Mouse (Mus musculus): ENCODE results near the gene Mdga1. TPM values are rescaled to one million over a fixed set of nuclear protein-coding genes. Genes with fewer than 3 reads are reported as not detected.

The Mdga1 gene
- 3.3 and 3.6 TPM in 2 replicates for polyA plus RNA-seq (2015; fragmentation: Nextera tagmentation; extraction: Ambion mirVana)

GRCm38 (mm10) chr17:29970037-29970555 lies at the start of gene Mdga1:
TSS of gene Mdga1 (minus strand) at chr17:29970087.
- no peak within 1 kb of the TSS for H3K4me3 ChIP-seq (ENCODE audit: low read length)
- no peak within 1 kb of the TSS for H3K4me2 ChIP-seq (ENCODE audit: low read depth, low read length)
- H3K27ac ChIP-seq (ENCODE audit: low read length) = no peak within 1 kb of the TSS
- no peaks in the 10 kb centered on the region for H3K36me3 ChIP-seq (ENCODE audit: control insufficient read depth, insufficient read depth, low read length)
- H3K9ac ChIP-seq (ENCODE audit: low read length) = no peak within 1 kb of the TSS
- H3K27me3 ChIP-seq (ENCODE audit: control insufficient read depth, insufficient read depth, low read depth, low read length) = no peaks in the 10 kb centered on the region
- 63% methylated on average over 7 of the region's 7 CpGs for WGBS
- no peak for ATAC-seq (ENCODE audit: low read depth)
- no peaks in the 10 kb centered on the region for H3K9me3 ChIP-seq (ENCODE audit: control insufficient read depth, low read length)
- no peaks in the 10 kb centered on the region for H3K4me1 ChIP-seq (replicated peaks; ENCODE audit: control insufficient read depth, insufficient read depth, low read length)

DNA sequence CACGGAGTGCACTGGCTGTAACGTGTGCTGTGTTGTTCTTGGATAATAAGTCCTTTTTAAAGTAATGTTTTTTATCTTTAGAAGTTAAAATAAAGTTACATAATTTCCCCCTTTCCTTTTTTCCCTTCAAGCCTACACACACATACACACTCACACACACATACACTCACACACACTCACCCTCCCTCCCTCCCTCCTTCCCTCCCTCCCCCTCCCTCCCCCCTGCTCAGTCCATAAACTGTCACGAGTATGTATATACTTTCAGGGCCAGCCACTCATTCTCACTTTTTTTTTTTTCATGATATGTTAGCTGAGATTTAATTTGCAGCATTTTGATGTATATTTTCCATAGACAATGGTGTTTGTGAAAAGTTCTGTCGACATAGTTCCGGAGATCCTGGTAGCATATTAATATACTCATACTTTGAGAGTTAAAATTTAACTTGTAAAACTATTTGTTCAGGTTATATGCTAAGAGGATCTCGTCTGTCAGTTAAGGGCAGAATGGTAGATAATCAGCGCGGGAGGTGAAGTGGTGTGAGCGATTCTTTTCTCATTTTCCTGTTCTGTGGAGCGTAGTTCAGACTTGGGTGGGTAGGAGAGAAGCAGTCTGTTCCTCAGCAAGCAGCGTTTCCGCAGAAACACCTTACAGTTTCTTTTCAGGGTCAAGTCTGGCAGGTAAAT lies 49.2 kb upstream of the Mdga1 start:
- Histone ChIP-seq H3K4me1 (replicated peaks; ENCODE audit: control insufficient read depth, insufficient read depth, low read length) (peaks cover 33% of the 10 kb centered on the region), H3K4me3 (ENCODE audit: low read length) (no peak overlapping the region), H3K9ac (ENCODE audit: low read length) (no peak overlapping the region), H3K27ac (ENCODE audit: low read length) (peak overlapping the region; percentile 50; the same call in 1 of the 2 replicates), H3K27me3 (ENCODE audit: control insufficient read depth, insufficient read depth, low read depth, low read length) (no peaks in the 10 kb centered on the region), H3K4me2 (ENCODE audit: low read depth, low read length) (peak overlapping the region; percentile 27; the same call in 1 of the 2 replicates), H3K9me3 (ENCODE audit: control insufficient read depth, low read length) (no peaks in the 10 kb centered on the region), H3K36me3 (ENCODE audit: control insufficient read depth, insufficient read depth, low read length) (no peaks in the 10 kb centered on the region)
- ATAC-seq (ENCODE audit: low read depth) = peak; percentile 52; the same call in 1 of the 2 replicates
- 39% methylated on average over 12 of the region's 12 CpGs for WGBS

GRCm38 (mm10) chr17:30014660-30015059 lies 44.8 kb upstream of the Mdga1 start:
- Histone ChIP-seq H3K4me2 (ENCODE audit: low read depth, low read length) (no peak overlapping the region), H3K36me3 (ENCODE audit: control insufficient read depth, insufficient read depth, low read length) (no peaks in the 10 kb centered on the region; the same call in 1 of the 2 replicates), H3K4me3 (ENCODE audit: low read length) (no peak overlapping the region), H3K27me3 (ENCODE audit: control insufficient read depth, insufficient read depth, low read depth, low read length) (no peaks in the 10 kb centered on the region), H3K9me3 (ENCODE audit: control insufficient read depth, low read length) (no peaks in the 10 kb centered on the region), H3K4me1 (replicated peaks; ENCODE audit: control insufficient read depth, insufficient read depth, low read length) (peaks cover 28% of the 10 kb centered on the region), H3K27ac (ENCODE audit: low read length) (no peak overlapping the region), H3K9ac (ENCODE audit: low read length) (no peak overlapping the region)
- WGBS = 94% methylated on average over 4 of the region's 4 CpGs
- ATAC-seq (ENCODE audit: low read depth) = no peak

GRCm38 (mm10) chr17:30008392-30008791 lies 38.5 kb upstream of the Mdga1 start:
- H3K36me3 ChIP-seq (ENCODE audit: control insufficient read depth, insufficient read depth, low read length) = no peaks in the 10 kb centered on the region
- no peaks in the 10 kb centered on the region for H3K27me3 ChIP-seq (ENCODE audit: control insufficient read depth, insufficient read depth, low read depth, low read length)
- no peaks in the 10 kb centered on the region for H3K9me3 ChIP-seq (ENCODE audit: control insufficient read depth, low read length)
- H3K27ac ChIP-seq (ENCODE audit: low read length) = 0 out of 2 replicates have a peak overlapping the region, but pooled peaks have one; percentile 25
- no peak overlapping the region for H3K4me2 ChIP-seq (ENCODE audit: low read depth, low read length)
- no peak overlapping the region for H3K9ac ChIP-seq (ENCODE audit: low read length)
- ATAC-seq (ENCODE audit: low read depth) = no peak
- H3K4me1 ChIP-seq (replicated peaks; ENCODE audit: control insufficient read depth, insufficient read depth, low read length) = peaks cover 34% of the 10 kb centered on the region
- no peak overlapping the region for H3K4me3 ChIP-seq (ENCODE audit: low read length)

DNA sequence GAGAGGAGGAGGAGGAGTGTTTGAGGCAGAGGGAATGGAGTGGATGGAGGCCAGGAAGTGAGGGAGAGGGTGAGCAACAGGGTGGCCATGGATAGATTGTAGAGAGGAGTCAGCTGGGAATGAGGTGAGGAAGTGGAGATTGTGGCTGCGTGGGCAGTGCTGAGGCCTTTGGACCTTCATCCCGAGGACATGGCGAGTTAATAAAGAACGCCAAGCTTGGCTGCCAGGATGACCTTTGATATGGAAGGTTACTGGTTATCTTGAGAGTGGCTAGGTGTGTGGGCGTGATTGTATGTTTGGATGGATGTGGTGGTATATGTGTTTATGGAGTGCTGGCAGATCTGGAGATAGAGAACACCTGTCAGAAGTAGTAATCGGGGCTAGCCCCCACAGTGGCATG lies 38.0 kb upstream of the Mdga1 start:
- Histone ChIP-seq H3K9me3 (ENCODE audit: control insufficient read depth, low read length) (no peaks in the 10 kb centered on the region), H3K4me2 (ENCODE audit: low read depth, low read length) (no peak overlapping the region), H3K27ac (ENCODE audit: low read length) (no peak overlapping the region), H3K36me3 (ENCODE audit: control insufficient read depth, insufficient read depth, low read length) (no peaks in the 10 kb centered on the region), H3K4me3 (ENCODE audit: low read length) (no peak overlapping the region), H3K27me3 (ENCODE audit: control insufficient read depth, insufficient read depth, low read depth, low read length) (no peaks in the 10 kb centered on the region), H3K4me1 (replicated peaks; ENCODE audit: control insufficient read depth, insufficient read depth, low read length) (peaks cover 35% of the 10 kb centered on the region), H3K9ac (ENCODE audit: low read length) (no peak overlapping the region)
- no peak for ATAC-seq (ENCODE audit: low read depth)
- 42% methylated on average over 6 of the region's 6 CpGs for WGBS

GRCm38 (mm10) chr17:30006877-30007276 lies 37.0 kb upstream of the Mdga1 start:
- no peak for ATAC-seq (ENCODE audit: low read depth)
- 55% methylated on average over 2 of the region's 2 CpGs for WGBS
- Histone ChIP-seq H3K4me3 (ENCODE audit: low read length) (no peak overlapping the region), H3K9me3 (ENCODE audit: control insufficient read depth, low read length) (no peaks in the 10 kb centered on the region), H3K27ac (ENCODE audit: low read length) (no peak overlapping the region), H3K27me3 (ENCODE audit: control insufficient read depth, insufficient read depth, low read depth, low read length) (no peaks in the 10 kb centered on the region), H3K9ac (ENCODE audit: low read length) (no peak overlapping the region), H3K4me2 (ENCODE audit: low read depth, low read length) (peak overlapping the region; percentile 33; the same call in 1 of the 2 replicates), H3K4me1 (replicated peaks; ENCODE audit: control insufficient read depth, insufficient read depth, low read length) (peaks cover 35% of the 10 kb centered on the region), H3K36me3 (ENCODE audit: control insufficient read depth, insufficient read depth, low read length) (no peaks in the 10 kb centered on the region)

DNA sequence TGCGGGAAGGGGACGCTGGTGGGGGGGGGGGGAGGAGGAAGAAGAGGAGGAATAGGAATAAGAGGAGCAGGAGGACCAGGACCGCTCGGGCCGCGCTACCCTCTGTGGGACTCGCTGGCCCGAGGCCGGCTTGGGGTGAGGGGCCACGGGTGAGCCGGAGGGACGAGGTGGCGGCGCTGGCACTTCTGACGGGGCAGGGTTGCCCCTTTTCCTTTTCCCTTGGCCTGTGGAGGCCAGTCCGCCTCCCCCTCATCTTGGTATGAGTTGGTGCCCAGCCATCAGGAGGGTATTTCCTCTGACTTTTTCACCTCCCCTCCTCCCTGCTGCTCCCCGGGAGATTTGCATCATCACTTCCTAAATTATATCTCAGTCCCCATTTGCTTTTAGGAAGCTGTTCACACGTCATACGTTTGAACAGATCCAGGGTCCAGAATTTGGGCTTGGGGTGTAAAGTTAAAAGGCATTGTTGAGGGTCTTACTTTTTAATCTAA lies 35.6 kb upstream of the Mdga1 start:
- no peaks in the 10 kb centered on the region for H3K27me3 ChIP-seq (ENCODE audit: control insufficient read depth, insufficient read depth, low read depth, low read length)
- no peaks in the 10 kb centered on the region for H3K36me3 ChIP-seq (ENCODE audit: control insufficient read depth, insufficient read depth, low read length)
- 0% methylated on average over 10 of the region's 19 CpGs for WGBS
- ATAC-seq (ENCODE audit: low read depth) = peak; percentile 15; the same call in 1 of the 2 replicates
- peak overlapping the region; percentile 100 for H3K27ac ChIP-seq (ENCODE audit: low read length)
- H3K4me2 ChIP-seq (ENCODE audit: low read depth, low read length) = peak overlapping the region; percentile 68
- H3K9me3 ChIP-seq (ENCODE audit: control insufficient read depth, low read length) = no peaks in the 10 kb centered on the region
- peak overlapping the region; percentile 91 for H3K9ac ChIP-seq (ENCODE audit: low read length)
- H3K4me3 ChIP-seq (ENCODE audit: low read length) = peak overlapping the region; percentile 73
- peaks cover 35% of the 10 kb centered on the region for H3K4me1 ChIP-seq (replicated peaks; ENCODE audit: control insufficient read depth, insufficient read depth, low read length)

GRCm38 (mm10) chr17:30005103-30005443 lies 35.2 kb upstream of the Mdga1 start:
- Histone ChIP-seq H3K36me3 (ENCODE audit: control insufficient read depth, insufficient read depth, low read length) (no peaks in the 10 kb centered on the region), H3K9me3 (ENCODE audit: control insufficient read depth, low read length) (no peaks in the 10 kb centered on the region), H3K9ac (ENCODE audit: low read length) (peak overlapping the region; percentile 91), H3K27me3 (ENCODE audit: control insufficient read depth, insufficient read depth, low read depth, low read length) (no peaks in the 10 kb centered on the region), H3K4me3 (ENCODE audit: low read length) (peak overlapping the region; percentile 73), H3K27ac (ENCODE audit: low read length) (peak overlapping the region; percentile 100), H3K4me1 (replicated peaks; ENCODE audit: control insufficient read depth, insufficient read depth, low read length) (peaks cover 31% of the 10 kb centered on the region), H3K4me2 (ENCODE audit: low read depth, low read length) (peak overlapping the region; percentile 68)
- ATAC-seq (ENCODE audit: low read depth) = peak; percentile 13
- 0% methylated on average over 23 of the region's 47 CpGs for WGBS

DNA sequence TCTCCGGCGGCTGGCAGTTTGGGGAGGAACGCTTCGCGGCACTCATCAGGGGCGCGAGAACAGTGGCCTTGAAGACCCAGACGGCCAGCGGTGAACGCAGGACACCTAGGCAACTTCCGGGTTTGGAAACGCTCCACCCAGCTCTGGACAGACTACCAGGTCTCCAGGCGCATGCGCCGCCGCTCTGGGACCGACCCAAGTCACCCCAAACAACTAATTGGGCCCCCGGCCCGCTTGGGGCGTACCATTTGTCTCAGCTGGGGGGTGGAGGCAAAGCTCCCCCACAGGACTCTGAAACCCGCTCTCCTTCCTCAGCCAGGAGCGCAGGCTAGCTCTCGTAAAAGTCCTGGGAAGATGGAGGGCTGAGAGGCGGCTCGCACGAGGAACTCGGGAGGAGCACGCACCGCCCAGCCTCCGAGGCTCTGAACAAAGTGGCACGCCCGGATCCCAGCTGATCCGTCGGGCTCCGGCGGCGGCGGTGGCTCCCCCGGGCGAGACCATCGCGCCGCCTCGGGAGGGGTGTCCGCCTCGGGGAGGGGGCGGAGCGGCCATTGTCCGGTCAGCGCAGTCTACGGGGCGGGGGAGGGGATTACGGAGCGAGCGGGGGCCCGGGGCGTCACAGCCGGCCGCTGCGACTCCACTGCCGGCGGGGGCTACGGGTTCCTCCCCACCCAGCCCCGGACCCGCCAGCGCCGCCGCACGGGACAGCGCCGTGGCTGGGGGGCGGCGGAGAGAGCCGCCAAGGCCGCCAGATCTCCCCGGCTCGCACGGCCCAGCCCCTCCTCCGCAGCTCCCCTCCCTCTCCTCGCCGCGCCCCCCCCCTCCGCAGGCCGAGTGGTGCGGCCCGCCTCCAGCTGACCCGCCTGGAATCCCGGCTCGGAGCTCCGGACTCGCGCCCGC lies 34.6 kb upstream of the Mdga1 start, which contains the start of gene Zfand3:
Gene Zfand3, plus strand, starts transcription at position 531 of the 900 bp plus-strand sequence.
- peak; percentile 95 for ATAC-seq (ENCODE audit: low read depth)
- under 1% methylated on average over 74 of the region's 93 CpGs for WGBS

More for the DNA sequence above, 34.6 kb upstream of the Mdga1 start, which contains the start of gene Zfand3:
- H3K9me3 ChIP-seq (ENCODE audit: control insufficient read depth, low read length) = no peaks in the 10 kb centered on the region
- H3K36me3 ChIP-seq (ENCODE audit: control insufficient read depth, insufficient read depth, low read length) = no peaks in the 10 kb centered on the region
- H3K27ac ChIP-seq (ENCODE audit: low read length) = peak within 1 kb of the TSS; percentile 100
- H3K4me2 ChIP-seq (ENCODE audit: low read depth, low read length) = peak within 1 kb of the TSS; percentile 89
- peaks cover 29% of the 10 kb centered on the region for H3K4me1 ChIP-seq (replicated peaks; ENCODE audit: control insufficient read depth, insufficient read depth, low read length)
- no peaks in the 10 kb centered on the region for H3K27me3 ChIP-seq (ENCODE audit: control insufficient read depth, insufficient read depth, low read depth, low read length)
- H3K4me3 ChIP-seq (ENCODE audit: low read length) = peak within 1 kb of the TSS; percentile 73
- H3K9ac ChIP-seq (ENCODE audit: low read length) = peak within 1 kb of the TSS; percentile 91

Measured in lung, embryonic 16.5 days (tissue).